Comparison of ENCODE assay signal across 31 mouse cellular contexts in the genomic region with DNA sequence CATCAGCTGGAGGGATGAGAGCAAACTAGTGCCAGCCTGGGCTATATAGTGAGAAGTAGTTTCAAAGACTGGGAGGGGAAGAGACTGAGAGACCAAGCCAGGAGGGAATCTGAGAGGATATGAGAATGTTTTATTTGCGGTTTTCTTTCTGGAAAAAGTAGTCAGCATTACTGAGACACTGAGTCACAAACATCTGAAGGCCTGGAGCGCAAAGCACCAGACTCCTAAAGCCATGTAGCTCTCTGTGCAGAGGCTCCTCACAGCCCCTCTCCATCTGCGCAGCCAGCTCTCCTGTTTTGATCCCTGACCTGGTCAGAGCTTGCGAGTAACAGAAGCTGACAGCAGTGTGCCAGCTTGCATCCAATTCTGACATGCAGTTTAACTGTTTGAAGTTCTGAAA. TPM values are rescaled to one million over a fixed set of nuclear protein-coding genes. Genes with fewer than 3 reads are reported as not detected.
A peak's percentile ranks its signal among the peaks of the same experiment; 100 is the strongest.
DNase-seq lines count a peak whose midpoint lies in the region; ATAC-seq and TF ChIP-seq lines count a peak whose summit lies in the region.
"Had no signal": no experiment of that assay in that cellular context is flagged by ENCODE, and none has a peak within 500 bp of the region (broad histone marks: within the 10 kb centered on the region; RNA-seq: fewer than 3 reads in every experiment).

No protein-coding gene starts in this region.

- CTCF ChIA-PET in Patski (lab: Charles Lee) = interaction anchor here (0.7 to 4.5 kb wide), 6 partner anchors 28 to 199 kb away, joined by 3 to 23 read pairs (median 5); no protein-coding TSS in a partner anchor

- no peaks in the 10 kb centered on the region for H3K9me3 ChIP-seq in midbrain, embryonic 11.5 days (ENCODE audit: control insufficient read depth, low read length)
- no peaks in the 10 kb centered on the region for H3K9me3 ChIP-seq in midbrain, embryonic 14.5 days (ENCODE audit: control insufficient read depth, low read length)
- H3K9me3 ChIP-seq: embryonic facial prominence, embryonic 12.5 days; forebrain, embryonic 12.5 days; hindbrain, embryonic 13.5 days; limb, embryonic 12.5 days; lung, embryonic 15.5 days; midbrain, embryonic 15.5 days had no signal

- TF ChIP-seq CTCF in Patski (IDR thresholded peaks at IDR 0.05) = no peak

- POLR2A ChIA-PET in Patski (lab: Charles Lee) = interaction anchor here (1.2 to 1.3 kb wide), 2 partner anchors 191 to 205 kb away, joined by 3 to 4 read pairs; no protein-coding TSS in a partner anchor

- H3K36me3 ChIP-seq in midbrain, embryonic 11.5 days (ENCODE audit: control insufficient read depth, insufficient read depth, low read length) = no peaks in the 10 kb centered on the region
- no peaks in the 10 kb centered on the region; the same call in 1 of the 2 replicates for H3K36me3 ChIP-seq in midbrain, embryonic 14.5 days (ENCODE audit: control insufficient read depth, insufficient read depth, low read length)
- H3K36me3 ChIP-seq: embryonic facial prominence, embryonic 12.5 days; forebrain, embryonic 12.5 days; hindbrain, embryonic 13.5 days; lung, embryonic 15.5 days; midbrain, embryonic 15.5 days had no signal

- H3K4me3 ChIP-seq in midbrain, embryonic 11.5 days (ENCODE audit: low read depth, low read length) = no peak overlapping the region
- no peak overlapping the region for H3K4me3 ChIP-seq in midbrain, embryonic 14.5 days (replicated peaks; ENCODE audit: low read depth, low read length)
- H3K4me3 ChIP-seq: embryonic facial prominence, embryonic 12.5 days; erythroblast, embryonic 14.5 days; forebrain, embryonic 12.5 days; hindbrain, embryonic 13.5 days; limb, embryonic 12.5 days; lung, embryonic 15.5 days; midbrain, embryonic 15.5 days had no signal

- no peaks in the 10 kb centered on the region for H3K4me1 ChIP-seq in midbrain, embryonic 11.5 days (ENCODE audit: control insufficient read depth, insufficient read depth, low read length)
- H3K4me1 ChIP-seq in midbrain, embryonic 14.5 days (ENCODE audit: control insufficient read depth, insufficient read depth, low read length) = peaks cover 3% of the 10 kb centered on the region; the same call in 1 of the 2 replicates
- H3K4me1 ChIP-seq: forebrain, embryonic 12.5 days had no signal

- H3K27me3 ChIP-seq in midbrain, embryonic 11.5 days (ENCODE audit: control insufficient read depth, insufficient read depth, low read length) = no peaks in the 10 kb centered on the region
- H3K27me3 ChIP-seq in midbrain, embryonic 14.5 days (ENCODE audit: control insufficient read depth, insufficient read depth, low read length) = no peaks in the 10 kb centered on the region
- H3K27me3 ChIP-seq in Patski = no peaks in the 10 kb centered on the region
- H3K27me3 ChIP-seq: embryonic facial prominence, embryonic 12.5 days; forebrain, embryonic 12.5 days; hindbrain, embryonic 13.5 days; limb, embryonic 12.5 days; lung, embryonic 15.5 days; midbrain, embryonic 15.5 days had no signal

- no peak overlapping the region for H3K9ac ChIP-seq in midbrain, embryonic 11.5 days (ENCODE audit: low read length)
- H3K9ac ChIP-seq in midbrain, embryonic 14.5 days (replicated peaks; ENCODE audit: low read length) = no peak overlapping the region
- H3K9ac ChIP-seq: embryonic facial prominence, embryonic 12.5 days; forebrain, embryonic 12.5 days; hindbrain, embryonic 13.5 days; limb, embryonic 12.5 days; lung, embryonic 15.5 days; midbrain, embryonic 15.5 days had no signal

- no peak overlapping the region for H3K27ac ChIP-seq in midbrain, embryonic 11.5 days (ENCODE audit: low read depth, low read length)
- no peak overlapping the region for H3K27ac ChIP-seq in midbrain, embryonic 14.5 days (replicated peaks; ENCODE audit: low read depth, low read length)
- H3K27ac ChIP-seq: embryonic facial prominence, embryonic 12.5 days; kidney, postnatal 0 days; lung, embryonic 15.5 days had no signal

- DNase-seq in cerebellum, postnatal 10 days = peak; percentile 36 to 39
- DNase-seq in cerebellum, postnatal 36 days = no peak
- peak; percentile 56 for DNase-seq in midbrain, embryonic 11.5 days (ENCODE audit: low spot score, missing footprints)
- DNase-seq in midbrain, embryonic 14.5 days = no peak
- peak; percentile 59 for DNase-seq in Patski (ENCODE audit: low read depth, low spot score)
- no peak for DNase-seq in adrenal gland, adult 18-20 months (ENCODE audit: low spot score in 2 of 2)
- no peak for DNase-seq in lung, postnatal 14 days
- DNase-seq: adrenal gland, postnatal 25 days; gastrocnemius, postnatal 25 days; heart, adult 11 months; heart, postnatal 36 days; kidney, adult 8-10 months; kidney, postnatal 4 days; lung, postnatal 4 days; thymus, adult 2 months; thymus, postnatal 36 days had no signal

- in situ Hi-C loops in Patski (cut with MboI; ENCODE audit: low pct_unique_long_range_greater_than_20kb) = no loop called here

- WGBS in midbrain, embryonic 11.5 days = 90% methylated on average over 4 of the region's 4 CpGs
- 84% methylated on average over 4 of the region's 4 CpGs for WGBS in midbrain, embryonic 14.5 days

- no peak for ATAC-seq in midbrain, embryonic 11.5 days (ENCODE audit: low FRiP score)
- no peak for ATAC-seq in midbrain, embryonic 14.5 days (ENCODE audit: low FRiP score, low TSS enrichment)
- peak; percentile 79 for ATAC-seq in Patski
- ATAC-seq: intestine, embryonic 16.5 days; midbrain, embryonic 15.5 days had no signal

- H3K4me2 ChIP-seq in midbrain, embryonic 11.5 days = no peak overlapping the region
- H3K4me2 ChIP-seq in midbrain, embryonic 14.5 days (ENCODE audit: low read length) = no peak overlapping the region
- H3K4me2 ChIP-seq: embryonic facial prominence, embryonic 12.5 days; forebrain, embryonic 12.5 days; heart, embryonic 11.5 days; hindbrain, embryonic 13.5 days; limb, embryonic 12.5 days; liver, embryonic 11.5 days; lung, embryonic 15.5 days; midbrain, embryonic 15.5 days had no signal

RNA-seq across cellular contexts. Expression of gene Apoa1, which starts 40.0 kb away (rescaled TPM):
- polyA plus RNA-seq in midbrain, embryonic 11.5 days (2014; fragmentation: Nextera tagmentation; extraction: Ambion mirVana) = 0.68 and 1.00 TPM in 2 replicates
- polyA plus RNA-seq in midbrain, embryonic 14.5 days (2014; fragmentation: Nextera tagmentation; extraction: Ambion mirVana) = 4.2 and 5.4 TPM in 2 replicates
- not detected for polyA plus RNA-seq in Patski (2021)
- total RNA-seq in adrenal gland, adult 18-20 months (2021) = 1 to 10 TPM in 1 of 2 experiments, not detected in 1; 2.6 TPM
- total RNA-seq: gastrocnemius, postnatal 25 days; heart, postnatal 36 days; megakaryocyte-erythroid progenitor cell, adult 5-6 weeks had no signal

RNA-seq across cellular contexts. Expression of gene Apoc3, which starts 47.1 kb away (rescaled TPM):
- polyA plus RNA-seq in midbrain, embryonic 11.5 days (2014; fragmentation: Nextera tagmentation; extraction: Ambion mirVana) = not detected in 2 replicates
- not detected in 2 replicates for polyA plus RNA-seq in midbrain, embryonic 14.5 days (2014; fragmentation: Nextera tagmentation; extraction: Ambion mirVana)
- polyA plus RNA-seq in Patski (2021) = not detected
- 1 to 10 TPM; 7.9 to 8.0 TPM for total RNA-seq in adrenal gland, adult 18-20 months (2021)
- total RNA-seq: heart, postnatal 36 days; megakaryocyte-erythroid progenitor cell, adult 5-6 weeks; neutrophil, adult 5-6 weeks had no signal
- polyA plus RNA-seq: embryonic facial prominence, embryonic 12.5 days; erythroblast, embryonic 14.5 days; forebrain, embryonic 12.5 days; heart, embryonic 11.5 days; hindbrain, embryonic 13.5 days; limb, embryonic 12.5 days; lung, embryonic 15.5 days; midbrain, embryonic 15.5 days; neural tube, embryonic 11.5 days had no signal

RNA-seq across cellular contexts. Expression of gene Apoa4, which starts 52.1 kb away (rescaled TPM):
- not detected in 2 replicates for polyA plus RNA-seq in midbrain, embryonic 11.5 days (2014; fragmentation: Nextera tagmentation; extraction: Ambion mirVana)
- polyA plus RNA-seq in midbrain, embryonic 14.5 days (2014; fragmentation: Nextera tagmentation; extraction: Ambion mirVana) = not detected in 2 replicates
- polyA plus RNA-seq in Patski (2021) = not detected
- total RNA-seq in adrenal gland, adult 18-20 months (2021) = under 1 TPM in 1 of 2 experiments, not detected in 1; 0.17 TPM
- total RNA-seq: adrenal gland, postnatal 25 days; gastrocnemius, postnatal 25 days; heart, postnatal 36 days; left cerebral cortex, postnatal 14 days; megakaryocyte-erythroid progenitor cell, adult 5-6 weeks; neutrophil, adult 5-6 weeks had no signal
- polyA plus RNA-seq: embryonic facial prominence, embryonic 12.5 days; erythroblast, embryonic 14.5 days; forebrain, embryonic 12.5 days; heart, embryonic 11.5 days; hindbrain, embryonic 13.5 days; limb, embryonic 12.5 days; liver, embryonic 11.5 days; neural tube, embryonic 11.5 days had no signal

Comparison
In these comparisons a context has a peak if more than half of its experiments do, and no peak if none do; other contexts are left out.
1. DNase-seq: peak in cerebellum, postnatal 10 days (2 of 2), midbrain, embryonic 11.5 days (single experiment) and Patski (single experiment); none in cerebellum, postnatal 36 days (0 of 2), midbrain, embryonic 14.5 days (single experiment), adrenal gland, adult 18-20 months (0 of 2) and lung, postnatal 14 days (single experiment).